Mouse (Mus musculus) small intestine, adult 2 months (tissue): ENCODE data around the gene Jup. TPM values are rescaled to one million over a fixed set of nuclear protein-coding genes. Genes with fewer than 3 reads are reported as not detected.
"Not testable (repeated sequence)": the region's sequence is repeated elsewhere in the genome, so short reads cannot be mapped to it uniquely, and the experiment has no call there.

Source experiments
- H3K27ac ChIP-seq: fragments of 200-500 bp; 2 replicates; pipeline ENCODE4 v1.5.1; 2012; ENCODE audit warnings: low read depth, low read length, control low read depth, inconsistent platforms; ENCODE audit not compliant: insufficient read depth
- H3K27me3 ChIP-seq: fragments of 200-500 bp; 2 replicates; pipeline ENCODE4 v1.6.1; 2012; ENCODE audit warnings: mild to moderate bottlenecking, moderate library complexity, low read length, inconsistent platforms; ENCODE audit not compliant: control insufficient read depth, insufficient read depth
- H3K36me3 ChIP-seq: fragments of 200-500 bp; 2 replicates; pipeline ENCODE4 v1.6.1; 2012; ENCODE audit warnings: mild to moderate bottlenecking, low read length, control low read depth, inconsistent platforms; ENCODE audit not compliant: control insufficient read depth, insufficient read depth
- H3K4me1 ChIP-seq: fragments of 200-500 bp; 2 replicates; pipeline ENCODE4 v1.6.1; 2012; ENCODE audit warnings: low read length, inconsistent platforms, mixed read lengths; ENCODE audit not compliant: control insufficient read depth, insufficient read depth, insufficient read length
- H3K4me3 ChIP-seq: fragments of 200-500 bp; 2 replicates; pipeline ENCODE4 v1.5.1; 2012; ENCODE audit warnings: low read depth, mild to moderate bottlenecking, control low read depth, inconsistent platforms, low read length, moderate library complexity
- CTCF ChIP-seq: fragments of 200-500 bp; IDR thresholded peaks from 2 replicates; pipeline ENCODE4 v1.5.1; 2012; ENCODE audit warnings: low read depth, mild to moderate bottlenecking, control low read depth, inconsistent platforms, low read length, moderate library complexity, mixed read lengths; ENCODE audit not compliant: insufficient replicate concordance, insufficient read length; ENCODE audit errors: extremely low read depth
- POLR2A ChIP-seq: fragments of 200-500 bp; IDR thresholded peaks from 2 replicates; pipeline ENCODE4 v1.6.1; 2012; ENCODE audit warnings: low read depth, mild to moderate bottlenecking, control low read depth, inconsistent platforms, low read length, moderate library complexity
- WGBS: fragments of 180-500 bp; shearing (Covaris S2); methylation state at CpG from one replicate; pipeline ENCODE4 v1.1.7; 2018; 5-methylcytosine and 5-hydroxymethylcytosine counted together
- polyA plus RNA-seq: library from polyadenylated mRNA; depleted of rRNA; stranded (reverse); fragments of >200 nt; gene quantifications from 2 replicates; pipeline ENCODE4 v1.2.3, GENCODE M21; 2012

Jup gene
- polyA plus RNA-seq, 1 experiment: 689 TPM

DNA sequence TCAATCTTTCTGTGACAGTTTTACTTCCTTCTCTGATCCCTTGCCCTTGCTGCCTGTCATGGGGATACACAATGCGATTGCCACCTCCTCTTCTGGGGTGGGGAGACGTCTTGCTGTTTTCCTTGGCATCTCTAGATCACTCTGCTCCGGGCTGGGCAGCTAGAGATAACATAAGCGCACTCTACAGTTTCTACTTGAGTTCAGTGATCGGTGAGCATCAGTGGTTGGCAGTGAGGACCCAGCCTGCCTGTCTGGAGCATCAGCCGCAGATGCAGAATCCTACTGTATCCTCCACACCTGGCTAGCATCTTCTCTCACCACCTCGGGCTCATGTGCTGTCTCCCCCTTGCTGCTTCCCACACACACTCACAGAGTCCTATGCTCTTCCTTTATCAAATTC, 28.4 kb downstream of the Jup start:
- TF ChIP-seq CTCF (no peak), POLR2A (no peak)
- no peak overlapping the region for H3K27ac ChIP-seq
- 68% methylated on average over 7 of the region's 7 CpGs for WGBS
- H3K4me1 ChIP-seq: no peaks in the 10 kb centered on the region
- H3K27me3 ChIP-seq: no peaks in the 10 kb centered on the region
- H3K36me3 ChIP-seq: peaks cover 44% of the 10 kb centered on the region
- H3K4me3 ChIP-seq: no peak overlapping the region

DNA sequence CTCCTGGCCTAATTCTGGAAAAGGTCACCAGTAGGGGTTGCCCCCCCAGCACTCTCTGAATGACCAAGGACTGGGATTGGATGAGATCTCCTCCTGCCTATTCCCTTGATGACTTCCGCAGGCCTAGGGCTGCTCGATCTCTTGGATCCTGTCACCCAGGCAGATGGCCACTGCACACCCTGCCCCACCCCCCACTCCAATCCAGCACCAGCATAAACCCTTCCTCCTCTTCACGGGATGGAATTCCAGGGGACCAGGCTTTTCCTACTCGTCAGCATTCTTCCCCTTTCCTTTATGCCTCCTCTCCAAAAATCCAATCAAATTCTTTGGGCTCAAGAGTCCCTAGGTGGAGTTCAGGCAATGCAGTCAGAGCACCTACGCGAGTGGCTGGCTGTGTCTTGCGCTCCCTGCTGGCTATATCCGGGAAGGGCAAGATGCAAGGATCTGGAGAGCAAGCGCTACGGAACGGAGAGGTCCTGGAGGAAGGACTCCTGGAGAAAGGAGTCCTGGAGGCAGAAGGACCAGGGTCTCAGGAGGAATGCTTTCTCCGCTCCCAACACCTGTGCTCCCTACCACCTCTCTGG, 34.5 kb downstream of the Jup start:
- no peak for TF ChIP-seq POLR2A
- peak; percentile 70; the same call in 1 of the 2 replicates for TF ChIP-seq CTCF
- Histone ChIP-seq H3K4me3 (no peak overlapping the region), H3K4me1 (0 out of 2 replicates have a peak, but pooled peaks cover 2% of the 10 kb centered on the region), H3K27ac (no peak overlapping the region), H3K27me3 (0 out of 2 replicates have a peak, but pooled peaks cover 8% of the 10 kb centered on the region), H3K36me3 (no peaks in the 10 kb centered on the region)
- 10% methylated on average over 12 of the region's 12 CpGs for WGBS

DNA sequence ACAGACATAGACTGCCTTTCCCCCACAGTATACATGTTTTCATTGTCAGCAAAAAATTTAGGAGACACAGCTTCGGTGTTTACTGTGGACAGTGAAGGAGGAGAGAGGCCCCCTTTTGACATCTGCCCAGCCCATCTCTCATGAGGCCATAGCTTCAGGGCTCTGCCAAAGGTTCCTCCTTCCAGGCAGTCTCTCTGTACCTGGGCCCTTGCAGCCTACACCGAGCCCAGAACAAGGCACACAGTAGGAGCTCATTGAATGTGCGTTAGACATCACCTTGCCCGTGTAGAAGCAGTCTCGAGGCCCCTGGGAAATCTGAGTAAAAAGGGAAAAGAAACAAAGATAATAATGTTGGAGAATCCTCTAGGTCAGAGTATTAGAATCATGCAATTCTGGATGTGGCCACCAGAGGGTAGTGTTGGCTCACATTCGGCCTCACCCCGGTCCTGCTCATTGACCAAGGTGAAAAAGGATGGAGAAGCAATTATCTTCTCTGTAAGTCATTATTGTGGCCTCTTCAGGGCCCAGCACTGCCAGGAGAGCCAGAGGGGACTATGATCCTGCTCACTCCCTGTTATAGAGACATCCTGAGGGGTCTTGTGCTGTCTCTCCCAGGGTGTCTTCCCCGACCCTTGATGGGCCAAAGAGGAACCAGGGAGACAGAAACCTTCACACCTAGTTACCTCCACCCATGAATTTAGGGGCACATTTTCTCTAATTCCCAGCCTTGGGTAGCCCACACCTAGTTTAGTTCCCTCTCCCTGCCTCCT, 35.2 kb downstream of the Jup start:
- TF ChIP-seq CTCF (peak; percentile 88; the same call in 1 of the 2 replicates), POLR2A (no peak)
- Histone ChIP-seq H3K27ac (no peak overlapping the region), H3K36me3 (no peaks in the 10 kb centered on the region), H3K27me3 (0 out of 2 replicates have a peak, but pooled peaks cover 11% of the 10 kb centered on the region), H3K4me1 (0 out of 2 replicates have a peak, but pooled peaks cover 2% of the 10 kb centered on the region), H3K4me3 (no peak overlapping the region)
- WGBS: 10% methylated on average over 8 of the region's 8 CpGs

DNA sequence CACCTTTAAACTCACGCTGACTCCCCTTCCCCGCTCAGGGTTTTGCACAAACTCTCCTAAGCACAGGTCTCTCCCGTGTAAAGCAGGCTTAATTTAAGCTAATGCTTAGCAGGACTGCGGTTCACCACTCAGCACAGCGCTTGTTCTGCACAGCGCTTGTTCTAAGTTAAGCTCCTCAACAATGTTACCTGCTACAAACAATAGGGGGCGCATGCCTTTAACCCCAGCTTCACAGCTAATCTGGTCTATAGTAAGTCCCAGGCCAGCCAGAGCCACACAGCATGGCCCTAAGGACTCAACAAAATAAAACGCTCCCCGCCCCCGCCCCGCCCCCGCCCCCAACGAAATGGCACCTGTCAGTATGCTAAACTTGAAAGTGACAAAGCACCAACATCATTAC, 36.5 kb downstream of the Jup start:
- not testable (repeated sequence) for H3K4me3 ChIP-seq, H3K4me1 ChIP-seq, H3K36me3 ChIP-seq, H3K27ac ChIP-seq
- WGBS: no CpG with 5 or more reads among the region's 13 CpGs
- H3K27me3 ChIP-seq: peaks cover 23% of the 10 kb centered on the region

DNA sequence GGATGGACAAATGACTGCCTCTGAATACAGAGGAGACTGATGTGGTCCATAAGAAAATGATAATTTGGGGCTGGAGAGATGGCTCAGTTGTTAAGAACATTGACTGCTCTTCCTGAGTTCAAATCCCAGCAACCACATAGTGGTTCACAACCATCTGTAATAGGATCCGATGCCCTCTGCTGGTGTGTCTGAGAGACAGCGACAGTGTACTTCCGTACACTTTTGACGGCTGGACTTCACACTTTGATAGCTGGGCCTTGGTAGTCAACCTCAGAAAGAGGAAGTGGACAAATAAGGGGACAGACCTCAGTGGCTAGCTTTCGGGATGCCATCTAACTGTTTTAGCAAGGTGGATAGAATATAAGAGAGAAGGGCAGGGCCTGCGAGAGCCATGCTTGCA, 37.4 kb downstream of the Jup start:
- Histone ChIP-seq H3K36me3 (no peaks in the 10 kb centered on the region), H3K27me3 (peaks cover 27% of the 10 kb centered on the region), H3K27ac (no peak overlapping the region), H3K4me3 (no peak overlapping the region), H3K4me1 (peaks cover 3% of the 10 kb centered on the region)
- TF ChIP-seq CTCF (no peak), POLR2A (no peak)
- WGBS: 61% methylated on average over 6 of the region's 6 CpGs

DNA sequence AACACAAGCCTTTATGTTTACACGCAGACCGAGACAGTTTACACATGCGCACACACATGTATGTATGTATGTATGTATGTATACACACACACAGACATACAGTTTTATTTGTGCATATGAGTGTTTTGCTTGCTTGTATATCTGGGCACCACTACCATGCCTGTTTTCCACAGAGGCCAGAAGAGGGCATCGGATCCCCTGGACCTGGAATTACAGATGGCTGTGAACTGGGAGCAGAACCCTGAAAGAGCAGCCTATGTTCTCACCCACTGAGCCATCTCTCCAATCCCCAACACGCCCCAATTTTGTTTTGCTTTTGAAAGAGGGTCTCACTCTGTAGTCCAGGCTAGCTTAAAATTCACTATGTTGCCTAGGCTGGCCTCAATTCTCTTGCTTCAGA, 40.2 kb downstream of the Jup start:
- no peak overlapping the region for H3K4me3 ChIP-seq
- H3K36me3 ChIP-seq: no peaks in the 10 kb centered on the region
- TF ChIP-seq POLR2A (no peak), CTCF (no peak)
- peaks cover 30% of the 10 kb centered on the region for H3K27me3 ChIP-seq
- peaks cover 3% of the 10 kb centered on the region for H3K4me1 ChIP-seq
- H3K27ac ChIP-seq: no peak overlapping the region
- 51% methylated on average over 5 of the region's 5 CpGs for WGBS

DNA sequence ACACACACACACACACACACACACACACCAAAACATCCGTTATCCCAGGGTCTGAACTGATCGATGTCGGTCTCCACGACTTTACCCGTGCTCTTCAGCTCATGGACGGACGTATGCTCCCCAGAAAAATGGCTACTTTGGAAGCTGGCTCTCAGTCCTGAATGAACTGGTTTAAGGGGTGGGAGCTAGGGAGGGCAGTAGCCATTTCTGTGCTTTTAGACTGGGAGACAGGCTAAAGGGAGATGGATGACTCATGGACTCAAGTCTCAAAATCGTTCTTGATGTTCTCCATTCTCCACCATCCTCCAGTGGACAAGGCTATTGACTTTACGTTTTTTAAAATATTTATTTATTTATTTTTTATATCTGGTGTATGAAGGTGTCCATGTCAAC, 40.7 kb downstream of the Jup start:
- Histone ChIP-seq H3K27ac (no peak overlapping the region), H3K36me3 (no peaks in the 10 kb centered on the region), H3K4me3 (no peak overlapping the region; the same call in 1 of the 2 replicates), H3K4me1 (peaks cover 3% of the 10 kb centered on the region), H3K27me3 (peaks cover 30% of the 10 kb centered on the region)
- 18% methylated on average over 9 of the region's 9 CpGs for WGBS
- TF ChIP-seq POLR2A (no peak), CTCF (no peak)
